Mouse (Mus musculus) megakaryocyte, embryonic 14.5 days (primary cell): ENCODE measurements around the gene Pfas. TPM values are rescaled to one million over a fixed set of nuclear protein-coding genes. Genes with fewer than 3 reads are reported as not detected.
"Not testable (repeated sequence)": the region's sequence is repeated elsewhere in the genome, so short reads cannot be mapped to it uniquely, and the experiment has no call there.

Experiments
- H3K27me3 ChIP-seq: replicated peaks from 2 replicates; pipeline ENCODE3; 2012; ENCODE audit warnings: inconsistent platforms
- H3K36me3 ChIP-seq: replicated peaks from 2 replicates; pipeline ENCODE3; 2012; ENCODE audit warnings: low read length, inconsistent platforms, mixed read lengths
- H3K4me1 ChIP-seq: 2 replicates; pipeline ENCODE4 v1.6.1; 2012; ENCODE audit warnings: inconsistent platforms
- H3K4me3 ChIP-seq: replicated peaks from 2 replicates; pipeline ENCODE3; 2012; ENCODE audit warnings: moderate library complexity, mild to moderate bottlenecking, inconsistent platforms
- H3K9me3 ChIP-seq: 2 replicates; pipeline ENCODE4 v1.6.1; 2012; ENCODE audit warnings: inconsistent platforms
- FLI1 ChIP-seq: IDR thresholded peaks from 2 replicates; pipeline ENCODE4 v1.6.1; 2012; ENCODE audit warnings: low read length, inconsistent platforms, mixed read lengths
- GATA1 ChIP-seq: IDR thresholded peaks from 3 replicates; pipeline ENCODE4 v1.6.1; 2012; ENCODE audit warnings: mixed read lengths, low read length, inconsistent platforms, borderline replicate concordance
- polyA plus RNA-seq: library from polyadenylated mRNA; stranded (reverse); fragments of >175 nt; gene quantifications from 2 replicates; pipeline ENCODE4 v1.2.3, GENCODE M21; 2012; ENCODE audit warnings: low replicate concordance; ENCODE audit not compliant: insufficient read depth

The Pfas gene
- polyA plus RNA-seq, 1 experiment: 5.5 TPM

GRCm38 (mm10) chr11:68974059-68974450 is 34.2 kb downstream of the Pfas start:
- TF ChIP-seq FLI1 (no peak), GATA1 (no peak)
- Histone ChIP-seq H3K36me3 (no peaks in the 10 kb centered on the region), H3K4me3 (peak overlapping the region; percentile 88), H3K9me3 (no peaks in the 10 kb centered on the region), H3K4me1 (peaks cover 42% of the 10 kb centered on the region), H3K27me3 (peaks cover 9% of the 10 kb centered on the region)

- H3K27me3 ChIP-seq, H3K36me3 ChIP-seq, H3K9me3 ChIP-seq: not testable (repeated sequence)
- Histone ChIP-seq H3K4me1 (peaks cover 42% of the 10 kb centered on the region), H3K4me3 (peak overlapping the region; percentile 90)
Measured at GRCm38 (mm10) chr11:68973250-68974058, 34.8 kb downstream of the Pfas start.

- no peak for TF ChIP-seq GATA1
- no peak for TF ChIP-seq FLI1
- H3K9me3 ChIP-seq: no peaks in the 10 kb centered on the region
- no peaks in the 10 kb centered on the region for H3K36me3 ChIP-seq
- H3K4me3 ChIP-seq: no peak overlapping the region
- peaks cover 9% of the 10 kb centered on the region for H3K27me3 ChIP-seq
- H3K4me1 ChIP-seq: peaks cover 62% of the 10 kb centered on the region
Measured at GRCm38 (mm10) chr11:68970232-68970631, 38.0 kb downstream of the Pfas start.

GRCm38 (mm10) chr11:68968752-68969151 is 39.5 kb downstream of the Pfas start:
- Histone ChIP-seq H3K27me3 (peaks cover 2% of the 10 kb centered on the region), H3K4me1 (peaks cover 58% of the 10 kb centered on the region), H3K9me3 (no peaks in the 10 kb centered on the region), H3K36me3 (no peaks in the 10 kb centered on the region), H3K4me3 (peak overlapping the region; percentile 94)
- TF ChIP-seq FLI1: no peak
- TF ChIP-seq GATA1: no peak

- peaks cover 54% of the 10 kb centered on the region for H3K4me1 ChIP-seq
- no peak for TF ChIP-seq FLI1
- no peak for TF ChIP-seq GATA1
- peak within 1 kb of the TSS; percentile 94 for H3K4me3 ChIP-seq
- H3K36me3 ChIP-seq: no peaks in the 10 kb centered on the region
- peaks cover 2% of the 10 kb centered on the region for H3K27me3 ChIP-seq
- no peaks in the 10 kb centered on the region for H3K9me3 ChIP-seq
Measured at GRCm38 (mm10) chr11:68967337-68968282, 40.6 kb downstream of the Pfas start, which contains the start of gene Slc25a35. Gene Slc25a35 (plus strand): TSS chr11:68968131.

- Histone ChIP-seq H3K4me3 (no peak overlapping the region), H3K27me3 (peaks cover 3% of the 10 kb centered on the region), H3K36me3 (no peaks in the 10 kb centered on the region), H3K4me1 (peaks cover 51% of the 10 kb centered on the region), H3K9me3 (no peaks in the 10 kb centered on the region)
- no peak for TF ChIP-seq GATA1
- TF ChIP-seq FLI1: no peak
Measured at GRCm38 (mm10) chr11:68966554-68966953, 41.7 kb downstream of the Pfas start.

- H3K9me3 ChIP-seq: no peaks in the 10 kb centered on the region
- H3K27me3 ChIP-seq: peaks cover 7% of the 10 kb centered on the region
- no peaks in the 10 kb centered on the region for H3K36me3 ChIP-seq
- peaks cover 48% of the 10 kb centered on the region for H3K4me1 ChIP-seq
- TF ChIP-seq FLI1: no peak
- TF ChIP-seq GATA1: no peak
- peak overlapping the region; percentile 18 for H3K4me3 ChIP-seq
Measured at GRCm38 (mm10) chr11:68965845-68966244, 42.4 kb downstream of the Pfas start.

- H3K36me3 ChIP-seq: no peaks in the 10 kb centered on the region
- peaks cover 7% of the 10 kb centered on the region for H3K27me3 ChIP-seq
- H3K4me3 ChIP-seq: no peak overlapping the region
- peaks cover 44% of the 10 kb centered on the region for H3K4me1 ChIP-seq
- H3K9me3 ChIP-seq: no peaks in the 10 kb centered on the region
- TF ChIP-seq FLI1 (no peak), GATA1 (no peak)
Measured at GRCm38 (mm10) chr11:68965050-68965449, 43.2 kb downstream of the Pfas start.

GRCm38 (mm10) chr11:68963405-68963804 is 44.9 kb downstream of the Pfas start:
- peaks cover 8% of the 10 kb centered on the region for H3K27me3 ChIP-seq
- H3K4me3 ChIP-seq: no peak overlapping the region
- no peaks in the 10 kb centered on the region for H3K36me3 ChIP-seq
- H3K4me1 ChIP-seq: peaks cover 32% of the 10 kb centered on the region
- TF ChIP-seq GATA1: no peak
- no peak for TF ChIP-seq FLI1
- H3K9me3 ChIP-seq: no peaks in the 10 kb centered on the region

- H3K4me1 ChIP-seq: peaks cover 26% of the 10 kb centered on the region
- H3K36me3 ChIP-seq, H3K4me3 ChIP-seq: not testable (repeated sequence)
Measured at GRCm38 (mm10) chr11:68962159-68962558, 46.1 kb downstream of the Pfas start.

More at GRCm38 (mm10) chr11:68962159-68962558, 46.1 kb downstream of the Pfas start:
- not testable (repeated sequence) for H3K9me3 ChIP-seq
- H3K27me3 ChIP-seq: peaks cover 13% of the 10 kb centered on the region
